Mouse (Mus musculus): ENCODE measurements at regions not wholly inside any gene's neighbourhood (a gene's known extent, or its start where the extent isn't known, plus 50 kb on each side); places are given as distances from the start of the nearest gene placed in this dataset.
A peak's percentile ranks its signal among the peaks of the same experiment; 100 is the strongest.

GRCm38 (mm10) chr19:26475197-26475596, 129.7 kb upstream of the Smarca2 start:
- no peak for DNase-seq (ENCODE audit: low read depth, low spot score)

GRCm38 (mm10) chr19:26475754-26476153, 129.1 kb upstream of the Smarca2 start:
- no peak for DNase-seq (ENCODE audit: low read depth, low spot score)

- DNase-seq (ENCODE audit: low read depth, low spot score): no peak
These were observed 126.7 kb upstream of the Smarca2 start for GRCm38 (mm10) chr19:26478055-26478737.

- DNase-seq (ENCODE audit: low read depth, low spot score): no peak
These were observed 120.5 kb upstream of the Smarca2 start for GRCm38 (mm10) chr19:26484322-26484721.

GRCm38 (mm10) chr19:26492806-26493205, 112.0 kb upstream of the Smarca2 start:
- DNase-seq (ENCODE audit: low read depth, low spot score): no peak

GRCm38 (mm10) chr19:26501064-26501463, 103.8 kb upstream of the Smarca2 start:
- DNase-seq (ENCODE audit: low read depth, low spot score): no peak

GRCm38 (mm10) chr19:26504027-26504426, 100.8 kb upstream of the Smarca2 start:
- DNase-seq (ENCODE audit: low read depth, low spot score): peak; percentile 60

GRCm38 (mm10) chr19:26506802-26507201, 98.0 kb upstream of the Smarca2 start:
- peak; percentile 40 for DNase-seq (ENCODE audit: low read depth, low spot score)

GRCm38 (mm10) chr19:26507986-26508385, 96.9 kb upstream of the Smarca2 start:
- no peak for DNase-seq (ENCODE audit: low read depth, low spot score)

- no peak for DNase-seq (ENCODE audit: low read depth, low spot score)
These were observed 96.2 kb upstream of the Smarca2 start for GRCm38 (mm10) chr19:26508616-26509015.

GRCm38 (mm10) chr19:26509240-26509639, 95.6 kb upstream of the Smarca2 start:
- no peak for DNase-seq (ENCODE audit: low read depth, low spot score)

- DNase-seq (ENCODE audit: low read depth, low spot score): no peak
These were observed 94.7 kb upstream of the Smarca2 start for GRCm38 (mm10) chr19:26510185-26510584.

GRCm38 (mm10) chr19:26510887-26511286, 94.0 kb upstream of the Smarca2 start:
- DNase-seq (ENCODE audit: low read depth, low spot score): peak; percentile 23

- no peak for DNase-seq (ENCODE audit: low read depth, low spot score)
These were observed 93.1 kb upstream of the Smarca2 start for GRCm38 (mm10) chr19:26511756-26512155.

GRCm38 (mm10) chr19:26524583-26524982, 80.3 kb upstream of the Smarca2 start:
- peak; percentile 14 for DNase-seq (ENCODE audit: low read depth, low spot score)

GRCm38 (mm10) chr19:26531390-26531789, 73.5 kb upstream of the Smarca2 start:
- no peak for DNase-seq (ENCODE audit: low read depth, low spot score)

GRCm38 (mm10) chr19:26532509-26532908, 72.3 kb upstream of the Smarca2 start:
- DNase-seq (ENCODE audit: low read depth, low spot score): no peak

- DNase-seq (ENCODE audit: low read depth, low spot score): no peak
These were observed 59.2 kb upstream of the Smarca2 start for GRCm38 (mm10) chr19:26545671-26546070.

- DNase-seq (ENCODE audit: low read depth, low spot score): no peak
These were observed 57.3 kb upstream of the Smarca2 start for GRCm38 (mm10) chr19:26547522-26547921.

- DNase-seq (ENCODE audit: low read depth, low spot score): no peak
These were observed 56.1 kb upstream of the Smarca2 start for GRCm38 (mm10) chr19:26548562-26549270.

- DNase-seq (ENCODE audit: low read depth, low spot score): no peak
These were observed 54.6 kb upstream of the Smarca2 start for GRCm38 (mm10) chr19:26550299-26550698.
